Mouse (Mus musculus): ENCODE measurements at regions not wholly inside any gene's neighbourhood (a gene's known extent, or its start where the extent isn't known, plus 50 kb on each side); places are given as distances from the start of the nearest gene placed in this dataset.

DNA sequence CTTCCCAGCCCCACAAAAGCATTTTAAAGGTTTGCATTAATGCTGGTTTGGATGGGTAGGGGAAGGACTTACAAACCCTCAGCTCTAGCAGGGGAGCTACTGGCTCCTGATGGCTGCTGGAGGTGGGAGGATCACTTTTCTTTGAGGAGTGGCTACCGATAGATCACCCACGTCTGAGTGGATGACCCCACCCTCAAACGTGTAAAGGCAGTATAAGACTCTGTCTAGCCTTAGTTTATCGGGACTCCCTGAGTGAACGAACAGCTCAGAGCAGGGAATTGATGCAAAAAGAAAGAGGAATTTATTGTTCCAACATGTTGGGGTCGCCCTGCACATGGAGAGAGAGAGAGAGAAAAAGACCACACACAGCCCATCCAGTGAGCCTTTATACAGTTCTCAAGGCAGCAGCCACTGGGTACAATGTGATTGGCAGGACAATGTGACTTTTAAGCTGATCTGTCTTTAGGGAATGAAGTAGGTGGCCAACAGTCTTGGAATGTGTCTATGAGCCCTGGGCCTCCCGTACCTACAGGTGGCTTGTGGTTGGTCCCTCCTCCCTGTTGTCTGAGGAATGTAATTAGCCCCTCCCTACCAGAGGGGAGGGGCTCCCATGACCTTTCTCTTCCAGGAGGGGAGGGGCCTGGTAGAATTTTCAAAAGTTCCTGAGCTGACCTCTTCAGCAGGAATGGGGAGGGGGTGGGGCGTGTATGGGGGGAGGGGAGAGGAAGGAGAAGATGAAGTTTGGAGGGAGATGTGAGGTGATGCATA lies 108.7 kb upstream of the Tmem150c start:
- Histone ChIP-seq H3K36me3 (no peaks in the 10 kb centered on the region), H3K9me3 (no peaks in the 10 kb centered on the region), H3K4me1 (peaks cover 8% of the 10 kb centered on the region; the same call in 1 of the 2 replicates), H3K4me2 (no peak overlapping the region), H3K9ac (no peak overlapping the region), H3K27ac (replicated peaks) (no peak overlapping the region), H3K27me3 (replicated peaks) (no peaks in the 10 kb centered on the region), H3K4me3 (no peak overlapping the region)
- 71% methylated on average over 8 of the region's 8 CpGs for WGBS
- ATAC-seq (ENCODE audit: extremely low read depth, insufficient number of reproducible peaks, low FRiP score, low TSS enrichment), result no peak

DNA sequence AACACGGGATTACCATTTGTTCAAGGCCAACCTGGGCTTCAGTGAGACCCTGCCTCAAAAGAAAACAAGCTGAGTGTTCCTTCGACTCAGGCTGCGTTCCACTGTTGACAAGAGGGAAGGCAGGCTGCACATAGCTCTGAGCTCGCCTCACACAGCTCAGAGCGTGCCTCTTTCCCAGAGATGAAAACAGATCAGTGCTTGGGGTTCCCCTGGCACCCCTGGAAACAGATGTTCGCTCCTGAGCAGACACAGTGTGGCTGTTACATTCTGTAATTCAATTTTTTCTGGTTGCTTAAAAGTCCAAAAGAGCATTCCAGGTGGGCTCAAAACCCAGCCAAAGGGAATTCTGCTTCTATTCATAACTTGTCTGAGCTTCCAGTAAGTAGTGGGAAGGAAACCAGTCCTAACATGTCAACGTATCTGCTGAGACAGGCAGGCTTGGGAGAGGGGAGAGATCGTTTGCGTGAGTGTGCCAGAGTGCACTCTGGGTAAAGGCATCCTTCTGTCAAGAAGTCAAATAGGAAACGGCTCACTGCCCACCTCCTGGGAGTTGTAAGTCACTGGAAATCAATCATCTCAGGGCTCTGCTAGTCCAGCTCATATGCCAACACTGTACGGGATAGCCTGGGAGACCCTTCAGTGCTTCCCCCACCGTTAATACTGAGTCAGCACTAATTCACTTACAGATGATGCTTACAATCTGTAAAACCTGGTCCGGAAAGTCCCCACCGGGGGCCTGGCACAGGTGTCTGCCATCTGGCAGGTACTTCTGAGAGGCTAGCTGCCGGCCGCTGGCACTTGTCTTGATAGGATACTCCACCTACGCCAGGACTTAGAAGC lies 107.3 kb upstream of the Tmem150c start:
- H3K27ac ChIP-seq (replicated peaks), result no peak overlapping the region
- H3K4me2 ChIP-seq, result no peak overlapping the region
- H3K4me1 ChIP-seq, result peaks cover 8% of the 10 kb centered on the region; the same call in 1 of the 2 replicates
- 0 out of 2 replicates have a peak overlapping the region, but pooled peaks have one; percentile 12 for H3K9ac ChIP-seq
- ATAC-seq (ENCODE audit: extremely low read depth, insufficient number of reproducible peaks, low FRiP score, low TSS enrichment), result no peak
- no peaks in the 10 kb centered on the region for H3K27me3 ChIP-seq (replicated peaks)
- H3K36me3 ChIP-seq, result no peaks in the 10 kb centered on the region
- H3K9me3 ChIP-seq, result no peaks in the 10 kb centered on the region
- 54% methylated on average over 17 of the region's 17 CpGs for WGBS
- H3K4me3 ChIP-seq, result no peak overlapping the region

- peaks cover 31% of the 10 kb centered on the region for H3K4me1 ChIP-seq
- H3K9me3 ChIP-seq, result no peaks in the 10 kb centered on the region
- H3K27ac ChIP-seq (replicated peaks), result peak overlapping the region; percentile 97
- 59% methylated on average over 8 of the region's 8 CpGs for WGBS
- H3K4me3 ChIP-seq, result no peak overlapping the region
- ATAC-seq (ENCODE audit: extremely low read depth, insufficient number of reproducible peaks, low FRiP score, low TSS enrichment), result peak; percentile 14; the same call in 1 of the 2 replicates
- H3K9ac ChIP-seq, result 0 out of 2 replicates have a peak overlapping the region, but pooled peaks have one; percentile 52
- H3K4me2 ChIP-seq, result peak overlapping the region; percentile 56
- H3K27me3 ChIP-seq (replicated peaks), result no peaks in the 10 kb centered on the region
- H3K36me3 ChIP-seq, result no peaks in the 10 kb centered on the region
Observed at GRCm38 (mm10) chr5:100259803-100260693, 100.4 kb upstream of the Tmem150c start.

DNA sequence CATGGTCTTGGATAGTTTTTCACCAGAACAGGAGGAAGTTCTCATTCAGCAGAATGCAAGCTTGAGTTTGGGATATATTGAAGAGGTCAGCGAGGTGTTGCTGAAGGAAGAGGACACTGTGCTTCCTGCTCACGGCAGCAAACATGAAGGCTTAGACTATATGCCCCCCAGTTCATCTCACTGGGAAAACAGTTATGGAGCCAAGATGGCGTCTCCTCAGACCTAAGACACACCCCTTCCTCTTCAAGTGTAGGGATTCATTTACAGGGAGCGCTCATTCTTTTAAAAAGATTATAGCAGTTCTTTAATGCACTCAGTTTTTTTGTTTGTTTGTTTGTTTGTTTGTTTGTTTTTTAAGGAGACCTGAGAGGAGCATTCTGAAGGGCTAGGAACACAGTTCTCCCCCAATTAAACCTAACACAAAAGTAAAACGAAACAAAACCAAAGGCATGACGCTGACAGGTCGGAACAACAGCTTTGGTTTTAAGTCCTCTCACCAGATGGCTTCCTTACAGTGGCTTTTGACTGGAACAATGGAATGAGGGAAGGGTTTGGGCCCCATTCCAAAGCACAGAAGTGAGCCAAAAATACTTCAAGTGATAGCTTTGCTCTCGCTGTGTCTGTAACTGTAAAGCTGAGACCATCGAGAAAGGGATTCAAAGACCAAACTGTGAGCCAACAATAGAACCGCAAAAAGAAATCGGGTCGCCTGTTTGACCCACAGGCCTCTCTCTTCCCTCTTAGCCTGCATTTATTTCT lies 99.5 kb upstream of the Tmem150c start:
- Histone ChIP-seq H3K4me3 (no peak overlapping the region), H3K4me1 (peaks cover 37% of the 10 kb centered on the region), H3K9me3 (no peaks in the 10 kb centered on the region), H3K27ac (replicated peaks) (peak overlapping the region; percentile 97), H3K36me3 (no peaks in the 10 kb centered on the region), H3K27me3 (replicated peaks) (no peaks in the 10 kb centered on the region), H3K4me2 (peak overlapping the region; percentile 56), H3K9ac (0 out of 2 replicates have a peak overlapping the region, but pooled peaks have one; percentile 52)
- peak; percentile 48; the same call in 1 of the 2 replicates for ATAC-seq (ENCODE audit: extremely low read depth, insufficient number of reproducible peaks, low FRiP score, low TSS enrichment)
- 38% methylated on average over 12 of the region's 12 CpGs for WGBS

- Histone ChIP-seq H3K36me3 (no peaks in the 10 kb centered on the region), H3K27ac (replicated peaks) (no peak overlapping the region), H3K4me3 (no peak overlapping the region), H3K27me3 (replicated peaks) (no peaks in the 10 kb centered on the region), H3K4me1 (peaks cover 43% of the 10 kb centered on the region), H3K9me3 (no peaks in the 10 kb centered on the region), H3K4me2 (no peak overlapping the region), H3K9ac (no peak overlapping the region)
- WGBS, result 80% methylated on average over 9 of the region's 9 CpGs
- no peak for ATAC-seq (ENCODE audit: extremely low read depth, insufficient number of reproducible peaks, low FRiP score, low TSS enrichment)
Observed at GRCm38 (mm10) chr5:100255276-100255675, 95.7 kb upstream of the Tmem150c start.

DNA sequence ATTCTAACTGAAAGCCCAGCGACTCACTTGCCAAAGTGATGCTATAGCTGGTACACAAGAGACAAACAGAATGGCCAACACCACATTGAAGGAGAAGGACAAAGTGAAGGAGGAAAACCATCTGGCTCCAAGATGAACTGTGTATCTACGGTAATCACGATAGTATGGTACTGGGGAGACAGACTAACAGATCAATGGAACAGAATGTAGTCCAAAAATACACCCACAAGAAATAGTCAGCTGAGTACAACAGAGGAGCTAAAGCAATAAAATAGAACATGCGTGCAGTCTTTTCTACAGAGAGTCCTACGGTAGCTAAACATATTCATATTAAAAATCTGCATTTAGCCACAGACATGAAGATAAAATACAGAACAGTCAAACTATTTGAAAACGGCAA lies 92.4 kb upstream of the Tmem150c start:
- no peaks in the 10 kb centered on the region for H3K9me3 ChIP-seq
- no peaks in the 10 kb centered on the region for H3K36me3 ChIP-seq
- H3K4me1 ChIP-seq, result peaks cover 19% of the 10 kb centered on the region
- no peak overlapping the region for H3K4me3 ChIP-seq
- no peak for ATAC-seq (ENCODE audit: extremely low read depth, insufficient number of reproducible peaks, low FRiP score, low TSS enrichment)
- 82% methylated on average over 6 of the region's 6 CpGs for WGBS
- no peaks in the 10 kb centered on the region for H3K27me3 ChIP-seq (replicated peaks)
- H3K4me2 ChIP-seq, result no peak overlapping the region
- no peak overlapping the region for H3K9ac ChIP-seq
- H3K27ac ChIP-seq (replicated peaks), result no peak overlapping the region

- no peak overlapping the region for H3K9ac ChIP-seq
- no peaks in the 10 kb centered on the region for H3K36me3 ChIP-seq
- 28% methylated on average over 3 of the region's 3 CpGs for WGBS
- no peak overlapping the region for H3K4me2 ChIP-seq
- no peak for ATAC-seq (ENCODE audit: extremely low read depth, insufficient number of reproducible peaks, low FRiP score, low TSS enrichment)
- no peak overlapping the region for H3K4me3 ChIP-seq
- H3K27ac ChIP-seq (replicated peaks), result no peak overlapping the region
- peaks cover 7% of the 10 kb centered on the region; the same call in 1 of the 2 replicates for H3K27me3 ChIP-seq (replicated peaks)
- peaks cover 13% of the 10 kb centered on the region for H3K4me1 ChIP-seq
- H3K9me3 ChIP-seq, result no peaks in the 10 kb centered on the region
Observed at GRCm38 (mm10) chr5:100249757-100250156, 90.1 kb upstream of the Tmem150c start.

- 67% methylated on average over 5 of the region's 5 CpGs for WGBS
Observed at GRCm38 (mm10) chr5:100248611-100249010, 89.0 kb upstream of the Tmem150c start.

DNA sequence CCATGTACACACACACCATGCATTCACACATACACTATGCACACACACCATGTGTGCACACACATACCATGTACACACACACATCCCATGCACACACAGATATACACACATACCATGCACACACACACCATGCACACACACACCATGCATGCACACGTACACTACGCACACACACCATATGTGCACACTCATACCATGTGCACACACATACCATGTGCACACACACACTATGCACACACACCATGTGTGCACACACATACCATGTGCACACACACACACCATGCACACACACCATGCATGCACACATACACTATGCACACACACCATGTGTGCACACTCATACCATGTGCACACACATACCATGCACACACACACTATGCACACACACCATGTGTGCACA lies 87.1 kb upstream of the Tmem150c start:
- no peaks in the 10 kb centered on the region for H3K36me3 ChIP-seq
- no peak overlapping the region for H3K4me2 ChIP-seq
- H3K9me3 ChIP-seq, result no peaks in the 10 kb centered on the region
- no peaks in the 10 kb centered on the region for H3K4me1 ChIP-seq
- H3K9ac ChIP-seq, result no peak overlapping the region
- H3K4me3 ChIP-seq, result no peak overlapping the region
- H3K27ac ChIP-seq (replicated peaks), result no peak overlapping the region
- no peak for ATAC-seq (ENCODE audit: extremely low read depth, insufficient number of reproducible peaks, low FRiP score, low TSS enrichment)
- 88% methylated on average over 2 of the region's 2 CpGs for WGBS
- peaks cover 11% of the 10 kb centered on the region; the same call in 1 of the 2 replicates for H3K27me3 ChIP-seq (replicated peaks)

More at GRCm38 (mm10) chr5:100248611-100249010, 89.0 kb upstream of the Tmem150c start:
- no peak overlapping the region for H3K4me3 ChIP-seq
- ATAC-seq (ENCODE audit: extremely low read depth, insufficient number of reproducible peaks, low FRiP score, low TSS enrichment), result no peak
- no peak overlapping the region for H3K27ac ChIP-seq (replicated peaks)
- no peak overlapping the region for H3K4me2 ChIP-seq
- H3K9me3 ChIP-seq, result no peaks in the 10 kb centered on the region
- no peak overlapping the region for H3K9ac ChIP-seq
- peaks cover 11% of the 10 kb centered on the region; the same call in 1 of the 2 replicates for H3K27me3 ChIP-seq (replicated peaks)
- H3K36me3 ChIP-seq, result no peaks in the 10 kb centered on the region
- peaks cover 3% of the 10 kb centered on the region; the same call in 1 of the 2 replicates for H3K4me1 ChIP-seq

DNA sequence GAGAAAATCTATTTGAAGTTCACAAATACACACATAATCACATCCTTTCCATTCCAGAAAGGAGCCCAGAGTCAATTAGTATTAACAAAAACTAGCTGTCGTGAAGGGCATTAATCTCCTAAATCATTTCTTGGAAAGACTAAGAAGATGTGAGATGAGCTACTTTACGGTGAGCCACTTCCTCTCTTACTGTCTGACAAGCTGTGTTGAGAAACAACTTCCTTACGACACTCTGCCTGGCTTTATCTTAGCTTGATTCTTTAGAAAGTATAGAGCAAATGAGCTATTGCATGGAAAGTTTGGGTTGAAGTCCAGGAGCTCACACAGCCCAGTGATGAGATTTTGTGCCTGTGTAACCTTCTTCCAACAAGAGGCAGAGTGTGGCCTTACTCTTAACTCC lies 85.2 kb upstream of the Tmem150c start:
- H3K9me3 ChIP-seq, result no peaks in the 10 kb centered on the region; the same call in 1 of the 2 replicates
- ATAC-seq (ENCODE audit: extremely low read depth, insufficient number of reproducible peaks, low FRiP score, low TSS enrichment), result no peak
- H3K36me3 ChIP-seq, result no peaks in the 10 kb centered on the region
- peaks cover 11% of the 10 kb centered on the region; the same call in 1 of the 2 replicates for H3K27me3 ChIP-seq (replicated peaks)
- H3K4me1 ChIP-seq, result peaks cover 2% of the 10 kb centered on the region; the same call in 1 of the 2 replicates
- no peak overlapping the region for H3K4me2 ChIP-seq
- H3K4me3 ChIP-seq, result no peak overlapping the region
- H3K27ac ChIP-seq (replicated peaks), result no peak overlapping the region
- no peak overlapping the region for H3K9ac ChIP-seq
- WGBS, result 62% methylated on average over 3 of the region's 3 CpGs

All from heart, embryonic 13.5 days (tissue).